Mouse (Mus musculus): ENCODE results near the gene Serpine2.

Gene Serpine2

GRCm38 (mm10) chr1:79809447-79809846, 51.5 kb downstream of the Serpine2 start:
- DNase-seq, result no peak

- no peak for DNase-seq
Measured at GRCm38 (mm10) chr1:79806865-79807264, 54.1 kb downstream of the Serpine2 start.

- no peak for DNase-seq
Measured at GRCm38 (mm10) chr1:79803614-79804013, 57.4 kb downstream of the Serpine2 start.

GRCm38 (mm10) chr1:79802858-79803427, 58.0 kb downstream of the Serpine2 start:
- DNase-seq, result no peak

GRCm38 (mm10) chr1:79797084-79797483, 63.9 kb downstream of the Serpine2 start:
- no peak for DNase-seq

GRCm38 (mm10) chr1:79786267-79786927, 74.6 kb downstream of the Serpine2 start:
- DNase-seq, result peak; percentile 15 to 60

GRCm38 (mm10) chr1:79782433-79782832, 78.5 kb downstream of the Serpine2 start:
- DNase-seq, result peak in 1 of 2 experiments; percentile 44

- DNase-seq, result no peak
Measured at GRCm38 (mm10) chr1:79778011-79778410, 83.0 kb downstream of the Serpine2 start.

- DNase-seq, result peak; percentile 97 to 98
Measured at GRCm38 (mm10) chr1:79775927-79776458, 85.0 kb downstream of the Serpine2 start, which contains the start of the genes Mrpl44 and Wdfy1. Gene Mrpl44, plus strand, starts transcription at chr1:79776018. Gene Wdfy1, minus strand, starts transcription at chr1:79776143.

GRCm38 (mm10) chr1:79774164-79774780, 86.7 kb downstream of the Serpine2 start:
- no peak for DNase-seq

- no peak for DNase-seq
Measured at GRCm38 (mm10) chr1:79768231-79768630, 92.7 kb downstream of the Serpine2 start.

- no peak for DNase-seq
Measured at GRCm38 (mm10) chr1:79764483-79764882, 96.5 kb downstream of the Serpine2 start.

- no peak for DNase-seq
Measured at GRCm38 (mm10) chr1:79764031-79764430, 96.9 kb downstream of the Serpine2 start.

GRCm38 (mm10) chr1:79762282-79763250, 98.4 kb downstream of the Serpine2 start:
- no peak for DNase-seq

- DNase-seq, result no peak
Measured at GRCm38 (mm10) chr1:79761917-79762271, 99.1 kb downstream of the Serpine2 start.

GRCm38 (mm10) chr1:79761106-79761916, 99.7 kb downstream of the Serpine2 start:
- DNase-seq, result peak; percentile 85 to 90

- peak; percentile 85 to 91 for DNase-seq
Measured at GRCm38 (mm10) chr1:79760656-79761055, 100.3 kb downstream of the Serpine2 start.

GRCm38 (mm10) chr1:79759436-79759972, 101.5 kb downstream of the Serpine2 start:
- no peak for DNase-seq

- DNase-seq, result no peak
Measured at GRCm38 (mm10) chr1:79759006-79759405, 102.0 kb downstream of the Serpine2 start.

- DNase-seq, result no peak
Measured at GRCm38 (mm10) chr1:79757597-79757996, 103.4 kb downstream of the Serpine2 start.

GRCm38 (mm10) chr1:79757161-79757560, 103.8 kb downstream of the Serpine2 start:
- peak; percentile 70 to 80 for DNase-seq

All from kidney, postnatal 36 days (tissue).